Mouse (Mus musculus): Measurements from ENCODE around the gene D5Ertd579e.

- TF ChIP-seq CTCF (IDR thresholded peaks at IDR 0.05; ENCODE audit: borderline replicate concordance, insufficient read depth, low read length) = no peak
- no peak for TF ChIP-seq POLR2A (IDR thresholded peaks at IDR 0.05; ENCODE audit: low read depth, low read length)
Observed at GRCm38 (mm10) chr5:36570546-36571245, 125.1 kb downstream of the D5Ertd579e start.
